Mouse (Mus musculus) Patski (cell line): ENCODE results near the gene Rtraf. TPM values are rescaled to one million over a fixed set of nuclear protein-coding genes. Genes with fewer than 3 reads are reported as not detected.
A peak's percentile ranks its signal among the peaks of the same experiment; 100 is the strongest.
"Not testable (repeated sequence)": the region's sequence is repeated elsewhere in the genome, so short reads cannot be mapped to it uniquely, and the experiment has no call there.

ENCODE experiments used
- ATAC-seq: fragments of 100-300 bp; one replicate; pipeline ENCODE4 v1.8.0; 2021
- CTCF ChIA-PET: fragments of 350-600 bp; sonication (Branson Sonifier 250); formaldehyde crosslinking; loops from one replicate; lab custom pipeline; 2022; ENCODE audit warnings: inconsistent platforms; lab: Charles Lee
- POLR2A ChIA-PET: fragments of 350-600 bp; sonication (Branson Sonifier 250); formaldehyde crosslinking; loops from one replicate; lab custom pipeline; 2022; ENCODE audit warnings: antibody characterized with exemption, inconsistent platforms; lab: Charles Lee
- DNase-seq: peaks from one replicate; pipeline ENCODE4 v3.0.0-alpha.2; 2011; ENCODE audit warnings: low read depth, low spot score
- H3K27me3 ChIP-seq: fragments of 371-371 bp; one replicate; pipeline ENCODE4 v1.5.1; 2021
- CTCF ChIP-seq: fragments of 100-300 bp; IDR thresholded peaks from one replicate; pipeline ENCODE4 v1.5.1; 2021
- in situ Hi-C: fragments of 300-500 bp; cut with MboI; formaldehyde crosslinking; loops from 3 replicates; pipeline ENCODE4 v1.11.1; 2018; ENCODE audit warnings: low pct_unique_long_range_greater_than_20kb, mixed read lengths
- polyA plus RNA-seq: library from polyadenylated mRNA; unstranded; gene quantifications from one replicate; pipeline ENCODE4 v1.2.3, GENCODE M21; 2021

Gene Rtraf
- 136 TPM for polyA plus RNA-seq

DNA sequence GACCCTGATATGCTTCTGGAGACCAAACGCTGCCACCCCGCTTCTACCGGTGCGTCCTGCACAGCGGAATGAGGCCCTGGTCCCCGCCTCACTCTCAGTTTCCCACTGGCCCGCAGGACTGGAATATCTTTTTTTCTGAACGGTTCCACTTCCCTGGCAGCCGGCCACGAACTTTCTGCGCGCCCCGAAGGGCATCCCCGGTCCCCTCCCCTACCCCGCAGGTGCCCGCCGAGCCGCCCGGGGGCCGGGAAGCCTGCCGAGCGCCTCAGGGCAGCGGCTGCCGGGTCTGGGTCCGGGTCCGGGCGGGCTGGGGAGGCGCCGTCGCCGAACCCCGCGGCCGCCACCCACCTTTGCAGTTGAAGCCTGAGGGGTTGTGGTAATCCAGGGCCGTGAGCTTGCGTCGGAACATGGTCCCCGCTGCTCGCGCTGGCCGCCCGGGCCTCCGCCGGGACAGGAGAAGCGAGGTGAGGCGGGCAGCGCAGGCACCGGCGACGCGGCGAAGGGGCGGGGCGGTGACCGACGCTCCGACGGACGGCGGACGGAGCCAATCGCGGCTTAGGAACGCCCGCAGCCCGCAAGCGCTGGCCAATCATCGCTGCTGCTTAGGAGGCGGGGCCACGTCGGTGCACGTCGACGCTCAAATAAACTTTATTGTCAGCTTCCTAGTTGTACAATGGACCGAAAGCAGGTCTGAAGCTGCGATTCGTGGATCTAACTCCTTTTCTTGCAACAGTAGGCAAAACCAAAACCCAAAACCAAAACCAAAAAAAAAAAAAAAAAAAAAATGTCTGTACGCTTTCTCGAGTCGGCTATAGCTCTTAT, at the start of gene Rtraf:
Gene Rtraf (minus strand): TSS at position 504 of the 822 bp plus-strand sequence.
- no peak for TF ChIP-seq CTCF
- ATAC-seq (peak; percentile 99), DNase-seq (no peak)
- in situ Hi-C loops: no loop called here
- peaks cover 4% of the 10 kb centered on the region for H3K27me3 ChIP-seq
- POLR2A ChIA-PET: no interaction called here
- CTCF ChIA-PET: interaction anchor here (1.0 to 1.5 kb wide), 4 partner anchors 11 to 250 kb away, joined by 3 to 5 read pairs (median 4); no protein-coding TSS in a partner anchor

DNA sequence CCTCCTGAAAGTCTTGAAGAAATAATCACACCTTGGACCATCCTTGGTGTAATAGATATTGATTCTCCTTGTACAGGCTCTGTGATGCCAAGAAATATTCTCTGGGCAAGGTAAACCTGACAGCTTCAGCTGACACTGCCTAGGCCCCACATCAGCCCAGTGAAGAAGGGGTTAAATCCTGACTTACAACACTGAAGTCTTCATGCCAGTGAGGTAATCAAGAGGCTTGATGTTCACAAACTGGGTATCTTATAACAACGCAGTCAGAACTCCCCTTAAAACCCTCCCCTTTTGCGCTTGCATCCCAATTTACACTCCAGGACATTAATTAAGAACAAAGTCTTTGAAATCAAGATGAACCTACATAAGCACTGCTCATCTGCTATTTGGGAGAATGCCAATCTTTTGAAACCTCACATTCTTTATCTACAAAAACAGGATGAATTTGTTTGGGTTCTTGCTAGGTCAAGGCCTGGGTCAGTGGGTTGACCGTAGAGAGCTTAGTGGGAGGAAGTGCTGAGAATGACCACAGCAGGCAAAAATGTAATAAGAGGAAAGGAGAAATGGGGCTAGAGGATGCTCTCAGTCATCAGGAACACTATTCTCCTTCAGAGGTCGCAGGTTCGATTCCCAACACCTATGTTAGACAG, 43.8 kb upstream of the Rtraf start:
- H3K27me3 ChIP-seq: no peaks in the 10 kb centered on the region
- ChIA-PET POLR2A (no interaction called here), CTCF (interaction anchor here (1.0 to 1.9 kb wide), 2 partner anchors 8 to 36 kb away, joined by 3 to 4 read pairs; no protein-coding TSS in a partner anchor)
- ATAC-seq: peak; percentile 71
- in situ Hi-C loops: no loop called here
- no peak for TF ChIP-seq CTCF
- peak; percentile 28 for DNase-seq

DNA sequence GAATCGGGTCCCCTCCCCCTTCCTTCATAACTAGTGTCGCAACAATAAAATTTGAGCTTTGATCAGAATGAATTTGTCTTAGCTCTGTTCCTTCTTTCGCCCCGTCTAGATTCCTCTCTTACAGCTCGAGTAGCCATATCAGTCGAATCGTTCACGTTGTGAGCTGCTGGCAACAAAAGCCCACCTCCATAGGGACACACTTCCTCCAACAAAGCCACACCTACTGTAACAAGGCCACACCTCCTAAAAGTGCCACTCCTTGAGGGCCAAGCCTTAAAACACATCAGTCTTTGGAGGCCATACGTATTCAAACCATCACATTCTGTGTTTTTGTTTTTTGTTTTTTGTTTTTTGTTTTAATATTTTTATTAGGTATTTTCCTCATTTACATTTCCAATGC, 41.5 kb upstream of the Rtraf start:
- in situ Hi-C loops, ATAC-seq, CTCF ChIA-PET, H3K27me3 ChIP-seq, POLR2A ChIA-PET, DNase-seq: not testable (repeated sequence)

DNA sequence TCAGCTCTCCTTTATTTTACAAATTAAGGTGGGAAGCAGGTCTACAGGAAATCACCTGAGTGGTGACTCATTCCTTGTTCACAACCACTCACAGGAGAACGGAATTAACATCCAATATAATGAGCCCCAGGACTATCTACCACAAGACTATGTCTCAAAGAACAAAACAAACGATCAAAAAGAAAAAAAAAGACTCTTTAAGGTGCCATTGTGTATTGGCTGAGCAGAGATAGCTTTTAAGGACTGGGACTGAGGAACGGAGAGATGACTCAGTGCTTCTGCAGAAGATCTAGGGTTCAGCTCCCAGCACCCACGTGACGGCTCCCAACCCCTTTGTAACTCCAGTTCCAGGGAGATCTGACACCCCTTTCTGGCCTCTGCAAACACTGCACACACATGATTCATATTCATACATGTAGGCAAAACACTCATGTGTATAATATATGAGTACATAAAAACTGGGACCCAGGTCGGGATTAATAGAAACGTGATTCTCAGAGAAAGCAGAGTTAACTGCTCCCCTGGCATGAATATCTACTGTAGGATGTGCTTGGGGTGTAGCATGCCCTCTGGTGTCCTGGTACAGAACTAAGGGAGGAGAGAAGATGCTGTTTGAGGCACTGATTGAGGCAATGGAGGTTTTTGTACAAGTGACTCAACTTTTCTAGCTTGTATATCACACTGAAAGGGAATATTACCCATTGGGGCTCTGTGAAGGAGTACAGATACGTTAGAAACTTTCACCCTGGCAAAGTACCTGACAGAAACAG, 37.9 kb upstream of the Rtraf start:
- TF ChIP-seq CTCF: peak; percentile 44
- H3K27me3 ChIP-seq: no peaks in the 10 kb centered on the region
- in situ Hi-C loops: no loop called here
- POLR2A ChIA-PET: interaction anchor here (0.6 kb wide), 2 partner anchors 85 to 124 kb away, joined by 4 to 5 read pairs; no protein-coding TSS in a partner anchor
- DNase-seq (no peak), ATAC-seq (no peak)
- CTCF ChIA-PET: interaction anchor here (1.5 to 2.3 kb wide), 2 partner anchors 155 to 206 kb away, joined by 4 to 6 read pairs; no protein-coding TSS in a partner anchor

DNA sequence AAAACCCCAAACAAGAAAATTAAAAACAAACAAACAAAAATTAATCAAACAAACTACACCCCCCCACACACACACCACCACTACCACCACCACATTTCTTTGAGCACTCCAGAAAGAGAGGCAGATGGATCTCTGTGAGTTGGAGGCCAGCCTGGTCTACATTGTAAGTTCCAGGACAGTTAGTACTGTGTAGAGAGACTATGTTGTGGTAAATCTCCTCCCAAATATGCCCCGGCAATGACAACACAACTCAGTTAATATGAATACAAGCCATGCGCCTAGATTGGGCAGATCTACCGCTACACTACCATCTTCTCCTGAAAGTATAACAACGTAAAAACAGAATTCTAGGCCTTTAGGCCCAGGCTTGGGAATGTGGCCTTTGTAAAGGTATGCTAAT, 36.7 kb upstream of the Rtraf start:
- DNase-seq (no peak), ATAC-seq (no peak)
- in situ Hi-C loops: no loop called here
- TF ChIP-seq CTCF: no peak
- H3K27me3 ChIP-seq: no peaks in the 10 kb centered on the region
- POLR2A ChIA-PET: no interaction called here
- CTCF ChIA-PET: no interaction called here

DNA sequence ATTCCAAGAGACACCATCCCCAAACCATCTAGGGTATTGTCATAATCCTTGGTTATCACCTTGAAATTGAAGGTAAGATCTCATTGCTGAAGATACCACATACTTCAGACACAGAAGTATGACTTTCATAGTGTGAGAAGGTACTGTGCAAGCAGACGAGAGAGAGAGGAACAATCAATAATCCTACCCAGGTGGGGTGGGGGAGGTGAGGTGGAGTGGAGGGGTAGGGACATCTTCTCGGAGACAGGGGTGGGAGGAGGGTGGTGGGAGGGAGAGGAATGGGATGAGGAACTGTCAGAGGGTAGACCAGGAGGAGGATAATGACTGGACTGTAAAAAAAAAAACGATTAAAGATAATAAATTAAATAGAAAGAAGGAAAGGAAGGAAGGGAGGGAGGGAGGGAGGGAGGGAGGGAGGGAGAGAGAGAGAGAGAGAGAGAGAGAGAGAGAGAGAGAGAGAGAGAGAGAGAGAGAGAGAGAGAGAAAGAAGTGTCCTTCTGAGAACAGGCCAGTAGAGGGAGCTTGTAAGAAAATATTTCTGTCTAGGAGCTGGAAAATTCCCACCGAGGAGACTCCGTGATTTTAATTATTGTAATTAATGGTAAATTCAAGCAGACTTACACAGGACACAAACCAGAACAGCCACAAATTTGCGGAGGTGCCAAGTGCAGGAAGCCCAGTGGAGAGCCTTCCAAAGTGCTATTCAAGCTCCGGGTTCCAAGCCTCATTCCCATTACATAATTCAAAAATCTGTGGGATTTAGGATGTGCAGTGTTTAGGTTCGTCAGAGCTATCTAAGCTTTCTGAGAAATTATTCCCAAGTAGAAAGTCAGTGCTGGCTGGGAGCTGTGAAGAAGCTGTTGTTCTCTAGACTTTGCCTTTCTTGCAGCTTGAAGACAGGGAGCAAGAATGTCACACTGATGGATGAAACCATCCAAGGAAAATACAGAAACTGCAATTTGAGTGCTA, 35.5 kb upstream of the Rtraf start:
- DNase-seq: no peak
- POLR2A ChIA-PET: interaction anchor here (0.6 kb wide), 1 partner anchor 82 kb away, joined by 3 read pairs; no protein-coding TSS in a partner anchor
- peaks cover 4% of the 10 kb centered on the region for H3K27me3 ChIP-seq
- TF ChIP-seq CTCF: peak; percentile 62
- CTCF ChIA-PET: interaction anchor here (0.6 to 1.3 kb wide), 7 partner anchors 9 to 208 kb away, joined by 3 to 8 read pairs (median 3); no protein-coding TSS in a partner anchor
- no peak for ATAC-seq
- in situ Hi-C loops: no loop called here

DNA sequence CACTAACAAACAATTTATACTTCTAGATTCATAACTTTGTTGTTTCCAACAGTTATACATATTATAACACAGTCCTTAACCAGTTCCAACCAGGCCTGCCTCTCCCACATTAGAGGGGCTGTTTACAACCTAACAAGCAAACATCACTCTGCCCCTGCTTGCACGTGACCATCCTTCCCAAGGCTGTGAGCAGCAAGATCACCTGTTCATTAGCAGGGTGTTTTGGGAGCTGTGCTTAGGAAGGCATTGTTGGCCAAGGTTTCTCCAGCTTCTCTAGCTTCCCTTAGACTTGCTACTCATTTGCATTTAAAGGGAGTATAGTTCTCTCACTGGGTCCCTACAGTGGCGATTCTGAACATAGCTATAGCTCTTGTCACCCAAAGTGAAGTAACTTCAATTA, 34.7 kb upstream of the Rtraf start:
- no peak for TF ChIP-seq CTCF
- H3K27me3 ChIP-seq: peaks cover 6% of the 10 kb centered on the region
- DNase-seq: no peak
- in situ Hi-C loops: no loop called here
- CTCF ChIA-PET: interaction anchor here (1.2 to 1.3 kb wide), 2 partner anchors 19 to 208 kb away, joined by 3 to 8 read pairs; no protein-coding TSS in a partner anchor
- POLR2A ChIA-PET: no interaction called here
- ATAC-seq: no peak

DNA sequence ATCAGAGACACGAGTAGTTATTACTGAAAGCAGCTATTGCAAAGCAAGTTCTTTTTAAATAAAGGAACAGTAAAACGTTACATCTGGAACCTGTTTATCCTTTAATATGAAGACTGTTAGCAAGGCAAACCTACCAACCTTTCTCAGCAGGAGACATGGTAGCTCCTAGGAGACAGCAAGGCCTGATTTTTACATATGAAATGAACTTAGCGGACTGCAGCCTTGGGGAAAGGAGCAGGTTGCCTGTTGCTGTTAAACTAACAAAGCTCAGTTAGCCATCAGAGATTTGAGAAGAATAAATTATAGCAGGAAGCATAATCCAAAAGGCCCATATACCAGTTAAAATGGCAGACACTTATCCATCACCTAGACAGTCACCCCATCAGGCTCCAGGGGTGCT, 29.8 kb upstream of the Rtraf start:
- ChIA-PET CTCF (interaction anchor here (1.1 to 3.8 kb wide), 4 partner anchors 12 to 213 kb away, joined by 3 to 10 read pairs (median 6); no protein-coding TSS in a partner anchor), POLR2A (interaction anchor here (1.5 kb wide), 1 partner anchor 14 kb away, joined by 4 read pairs; no protein-coding TSS in a partner anchor)
- ATAC-seq (no peak), DNase-seq (no peak)
- peaks cover 6% of the 10 kb centered on the region for H3K27me3 ChIP-seq
- in situ Hi-C loops: no loop called here
- no peak for TF ChIP-seq CTCF
